Mouse (Mus musculus) hindbrain, embryonic 14.5 days (tissue): ENCODE data around the gene Lrrc10. TPM values are rescaled to one million over a fixed set of nuclear protein-coding genes. Genes with fewer than 3 reads are reported as not detected.
A peak's percentile ranks its signal among the peaks of the same experiment; 100 is the strongest.
"Not testable (repeated sequence)": the region's sequence is repeated elsewhere in the genome, so short reads cannot be mapped to it uniquely, and the experiment has no call there.

Experiments
- ATAC-seq: fragments of 200-750 bp; cut with Nextera tagmentation; 2 replicates; pipeline ENCODE4 v1.8.0; 2017; ENCODE audit warnings: moderate number of reproducible peaks, mild to moderate bottlenecking, moderate TSS enrichment, moderate library complexity; ENCODE audit not compliant: low FRiP score
- DNase-seq: peaks from one replicate; pipeline ENCODE4 v3.0.0-alpha.2; 2015; ENCODE audit warnings: low spot score
- H3K27ac ChIP-seq: fragments of 300-500 bp; sonication (generic); 2 replicates; pipeline ENCODE4 v1.5.1; 2014; ENCODE audit warnings: mild to moderate bottlenecking, moderate library complexity
- H3K27me3 ChIP-seq: fragments of 300-500 bp; sonication (generic); 2 replicates; pipeline ENCODE4 v1.6.1; 2014; ENCODE audit warnings: mild to moderate bottlenecking, low read length, mixed read lengths; ENCODE audit not compliant: control insufficient read depth, insufficient read depth
- H3K36me3 ChIP-seq: fragments of 300-500 bp; sonication (generic); replicated peaks from 2 replicates; pipeline ENCODE4 v1.6.1; 2014; ENCODE audit not compliant: control insufficient read depth, insufficient read depth
- H3K4me1 ChIP-seq: fragments of 300-500 bp; sonication (generic); replicated peaks from 2 replicates; pipeline ENCODE4 v1.6.1; 2014; ENCODE audit warnings: antibody characterized with exemption, low read length, mixed read lengths; ENCODE audit not compliant: control insufficient read depth, insufficient read depth
- H3K4me2 ChIP-seq: fragments of 300-500 bp; sonication (generic); replicated peaks from 2 replicates; pipeline ENCODE4 v1.6.1; 2014; ENCODE audit warnings: mild to moderate bottlenecking, moderate library complexity
- H3K4me3 ChIP-seq: fragments of 300-500 bp; sonication (generic); replicated peaks from 2 replicates; pipeline ENCODE4 v1.5.1; 2014; ENCODE audit warnings: mild to moderate bottlenecking, low read length
- H3K9ac ChIP-seq: fragments of 300-500 bp; sonication (generic); 2 replicates; pipeline ENCODE4 v1.6.1; 2014
- H3K9me3 ChIP-seq: fragments of 300-500 bp; sonication (generic); 2 replicates; pipeline ENCODE4 v1.6.1; 2016; ENCODE audit warnings: low read length; ENCODE audit not compliant: control insufficient read depth
- WGBS: fragments of 180-500 bp; shearing (Covaris S2); extraction: QIAGEN DNeasy Blood & Tissue Kit; methylation state at CpG from one replicate; pipeline ENCODE4 v1.1.7; 2014; 5-methylcytosine and 5-hydroxymethylcytosine counted together
- polyA plus RNA-seq: library from polyadenylated mRNA; unstranded; fragments of >200 nt; fragmentation: Nextera tagmentation; extraction: Ambion mirVana; gene quantifications from 2 replicates; pipeline ENCODE4 v1.2.1, GENCODE M21; 2014

Gene Lrrc10
- polyA plus RNA-seq, 1 experiment from 2014 or later = not detected

DNA sequence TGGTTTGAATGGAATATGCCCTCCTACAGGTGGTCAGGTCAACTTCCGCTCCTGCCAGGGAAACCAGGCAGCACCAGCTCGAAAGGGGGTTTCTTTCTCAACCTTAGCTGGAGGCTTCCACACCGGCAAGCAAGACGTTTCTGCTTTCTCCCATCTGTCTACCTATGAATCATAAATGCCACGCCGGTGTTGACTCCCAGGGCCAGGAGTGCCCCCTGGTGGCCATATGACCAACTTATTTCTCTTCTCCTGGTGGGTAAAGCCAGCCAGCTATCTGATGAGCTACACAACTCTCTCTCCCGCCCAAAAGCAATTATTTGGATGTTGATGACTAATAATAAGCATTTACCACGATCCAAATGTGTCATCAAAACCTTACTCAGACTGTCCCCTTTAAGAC lies 11.4 kb upstream of the Lrrc10 start:
- no peaks in the 10 kb centered on the region for H3K27me3 ChIP-seq
- 23% methylated on average over 8 of the region's 8 CpGs for WGBS
- DNase-seq = peak; percentile 79
- no peaks in the 10 kb centered on the region for H3K9me3 ChIP-seq
- H3K4me3 ChIP-seq = no peak overlapping the region
- no peaks in the 10 kb centered on the region for H3K36me3 ChIP-seq
- no peak overlapping the region for H3K27ac ChIP-seq
- H3K4me1 ChIP-seq = no peaks in the 10 kb centered on the region
- no peak overlapping the region for H3K4me2 ChIP-seq
- ATAC-seq = no peak
- H3K9ac ChIP-seq = no peak overlapping the region

DNA sequence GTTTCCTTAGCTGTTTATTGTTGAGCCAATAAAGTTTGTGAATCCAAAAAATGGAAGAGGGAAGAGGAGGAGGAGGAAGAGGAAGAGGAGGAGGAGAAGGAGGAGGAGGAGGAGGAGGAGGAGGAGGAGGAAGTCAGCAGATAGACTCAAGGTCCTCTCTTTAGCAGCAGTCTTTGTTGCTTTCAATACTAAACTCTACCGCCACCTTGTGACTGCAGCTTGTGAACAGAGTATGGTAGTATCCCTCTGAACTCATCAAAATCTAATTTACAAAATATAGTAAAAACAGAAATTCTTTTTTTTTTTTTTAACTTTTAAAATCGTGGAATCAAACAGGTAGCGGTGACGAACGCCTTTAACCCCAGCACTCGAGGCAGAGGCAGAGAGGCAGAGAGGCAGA lies 4.8 kb upstream of the Lrrc10 start:
- Histone ChIP-seq H3K36me3 (no peaks in the 10 kb centered on the region), H3K4me2 (no peak overlapping the region), H3K4me1 (0 out of 2 replicates have a peak, but pooled peaks cover 2% of the 10 kb centered on the region), H3K9me3 (no peaks in the 10 kb centered on the region), H3K4me3 (no peak overlapping the region), H3K27ac (no peak overlapping the region), H3K9ac (no peak overlapping the region), H3K27me3 (no peaks in the 10 kb centered on the region)
- ATAC-seq (no peak), DNase-seq (peak; percentile 55)
- WGBS = 76% methylated on average over 6 of the region's 6 CpGs

DNA sequence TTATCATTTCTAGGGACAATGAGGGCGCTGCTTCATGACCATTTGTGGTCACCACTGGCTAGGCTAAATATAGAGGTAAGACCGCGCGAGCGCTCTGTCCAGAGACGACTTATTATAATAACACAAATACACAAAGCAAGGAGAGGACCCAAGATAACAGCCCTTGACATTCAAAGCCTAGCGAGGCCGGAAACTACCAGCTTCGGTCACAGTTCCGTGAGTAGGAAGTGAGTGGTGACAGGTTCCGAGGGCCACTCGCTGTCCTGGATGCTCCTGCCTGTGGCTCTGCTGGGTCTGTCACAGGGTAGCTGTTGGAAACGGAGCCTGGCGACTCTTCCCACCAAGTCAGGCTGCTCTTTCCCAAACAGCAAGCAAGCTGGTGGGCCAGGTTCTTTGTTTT lies 2.8 kb upstream of the Lrrc10 start:
- H3K4me2 ChIP-seq = no peak overlapping the region
- H3K27me3 ChIP-seq = no peaks in the 10 kb centered on the region
- H3K4me1 ChIP-seq = 0 out of 2 replicates have a peak, but pooled peaks cover 4% of the 10 kb centered on the region
- H3K4me3 ChIP-seq = no peak overlapping the region
- H3K9ac ChIP-seq = no peak overlapping the region
- DNase-seq (no peak), ATAC-seq (no peak)
- H3K9me3 ChIP-seq = no peaks in the 10 kb centered on the region
- H3K36me3 ChIP-seq = no peaks in the 10 kb centered on the region
- no peak overlapping the region for H3K27ac ChIP-seq
- WGBS = 86% methylated on average over 14 of the region's 14 CpGs

DNA sequence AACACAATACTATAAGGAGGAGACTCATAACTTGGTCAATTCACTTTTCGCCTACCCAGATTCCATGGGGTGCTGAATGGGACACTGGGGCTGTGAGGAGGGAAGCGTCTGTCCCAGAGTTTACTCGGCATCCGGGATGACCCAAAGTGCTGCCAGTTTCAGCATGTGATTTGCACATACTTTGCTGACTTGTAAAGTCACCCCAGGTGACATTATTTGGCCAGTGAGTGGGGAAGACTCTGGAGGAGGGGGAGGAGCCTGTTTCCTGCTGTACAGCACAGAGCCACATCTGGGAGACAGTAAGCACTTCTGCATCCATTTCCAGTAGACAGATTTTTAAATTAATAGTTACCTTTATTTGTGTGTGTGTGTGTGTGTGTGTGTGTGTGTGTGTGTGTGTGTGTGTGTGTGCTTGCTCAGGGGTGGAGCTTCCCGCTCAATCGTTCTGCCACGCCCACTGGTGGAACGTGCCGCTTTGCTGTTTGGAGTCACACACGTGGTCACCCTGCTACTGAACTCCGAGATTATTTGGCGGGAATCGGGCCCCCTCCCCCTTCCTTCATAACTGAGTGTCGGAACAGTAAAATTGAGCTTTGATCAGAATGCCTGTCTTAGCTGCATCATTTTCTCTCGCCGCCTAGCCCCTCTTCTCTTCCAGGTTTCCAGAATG lies 1.5 kb upstream of the Lrrc10 start:
- not testable (repeated sequence) for H3K9ac ChIP-seq, H3K27ac ChIP-seq, DNase-seq, H3K4me3 ChIP-seq, H3K4me2 ChIP-seq, H3K4me1 ChIP-seq, H3K9me3 ChIP-seq, H3K36me3 ChIP-seq, H3K27me3 ChIP-seq, ATAC-seq
- 68% methylated on average over 13 of the region's 16 CpGs for WGBS

DNA sequence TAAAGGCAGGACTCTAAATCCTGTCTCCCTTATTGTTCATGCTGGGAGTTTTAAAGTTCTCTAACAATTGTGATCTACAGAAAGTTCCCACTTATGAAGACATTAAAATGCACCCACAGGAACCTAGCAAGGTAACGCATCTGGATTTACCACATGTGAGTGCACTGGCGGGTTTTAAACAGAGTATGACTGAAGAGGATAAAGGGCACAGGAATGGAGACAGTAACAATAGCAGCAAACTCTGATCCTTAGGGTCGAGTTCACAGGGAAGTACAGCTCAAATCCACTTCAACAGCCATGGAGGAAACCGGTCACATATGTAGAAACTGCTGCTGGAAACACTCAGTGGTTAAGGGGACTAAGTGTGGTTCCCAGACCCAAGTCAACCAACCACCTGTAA lies 4.1 kb downstream of the Lrrc10 start:
- DNase-seq = no peak
- Histone ChIP-seq H3K9me3 (no peaks in the 10 kb centered on the region), H3K4me2 (no peak overlapping the region), H3K4me1 (0 out of 2 replicates have a peak, but pooled peaks cover 4% of the 10 kb centered on the region), H3K9ac (no peak overlapping the region), H3K4me3 (no peak overlapping the region), H3K27ac (no peak overlapping the region), H3K27me3 (no peaks in the 10 kb centered on the region), H3K36me3 (peaks cover 47% of the 10 kb centered on the region)
- WGBS = 76% methylated on average over 4 of the region's 4 CpGs
- ATAC-seq = no peak

DNA sequence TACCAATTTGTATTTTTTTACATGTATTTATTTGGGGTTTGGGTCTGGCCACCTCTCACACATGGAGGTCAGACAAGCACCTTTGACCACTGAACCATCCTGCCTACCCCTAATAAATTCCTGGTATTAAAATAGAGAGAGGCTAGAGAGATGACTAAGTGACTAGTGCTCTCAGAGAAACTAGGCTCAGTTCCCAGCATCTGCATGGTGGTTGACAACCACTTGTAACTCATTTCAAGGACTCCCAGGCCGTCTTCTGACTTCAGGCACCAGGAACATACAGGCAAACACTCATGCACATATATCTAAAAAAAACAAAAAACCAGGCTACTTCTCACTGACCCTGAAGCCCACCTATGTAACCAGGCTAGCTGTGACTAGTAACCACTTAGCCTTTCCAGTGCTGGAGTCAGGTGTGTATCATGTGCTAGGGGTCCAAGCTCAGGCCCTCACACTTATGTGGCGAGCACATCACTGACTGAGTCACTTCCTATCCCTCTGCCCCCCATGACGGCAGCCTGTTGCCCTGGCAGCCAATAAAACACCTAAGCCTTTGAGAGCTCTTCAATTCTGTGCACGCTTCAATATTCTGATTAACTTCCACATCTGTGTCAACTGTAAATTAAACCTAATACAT lies 4.9 kb downstream of the Lrrc10 start:
- DNase-seq (no peak), ATAC-seq (no peak)
- WGBS = 83% methylated on average over 4 of the region's 4 CpGs
- no peaks in the 10 kb centered on the region for H3K9me3 ChIP-seq
- no peak overlapping the region for H3K9ac ChIP-seq
- H3K36me3 ChIP-seq = peaks cover 55% of the 10 kb centered on the region
- H3K4me1 ChIP-seq = 0 out of 2 replicates have a peak, but pooled peaks cover 4% of the 10 kb centered on the region
- H3K27me3 ChIP-seq = no peaks in the 10 kb centered on the region
- H3K27ac ChIP-seq = no peak overlapping the region
- no peak overlapping the region for H3K4me2 ChIP-seq
- no peak overlapping the region for H3K4me3 ChIP-seq

DNA sequence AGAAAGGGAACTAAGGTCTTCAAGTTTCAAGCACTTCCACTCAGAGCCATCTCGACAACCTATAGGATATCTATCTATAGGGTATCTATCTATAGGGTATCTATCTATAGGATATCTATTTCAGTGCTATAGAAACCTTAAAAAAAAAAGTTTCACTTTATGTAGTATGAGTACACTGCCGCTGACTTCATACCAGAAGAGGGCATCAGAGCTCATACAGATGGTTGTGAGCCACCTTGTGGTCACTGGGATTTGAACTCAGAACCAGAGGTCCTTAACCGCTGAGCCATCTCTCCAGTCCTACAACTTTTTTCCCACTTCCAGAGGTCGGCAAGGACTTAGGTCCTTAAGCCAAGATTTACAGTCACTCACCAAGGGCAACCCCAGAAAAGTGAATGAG lies 10.5 kb downstream of the Lrrc10 start:
- DNase-seq (no peak), ATAC-seq (no peak)
- Histone ChIP-seq H3K9me3 (no peaks in the 10 kb centered on the region), H3K36me3 (peaks cover 99% of the 10 kb centered on the region), H3K27me3 (no peaks in the 10 kb centered on the region), H3K27ac (no peak overlapping the region), H3K4me3 (no peak overlapping the region), H3K9ac (no peak overlapping the region), H3K4me1 (no peaks in the 10 kb centered on the region), H3K4me2 (no peak overlapping the region)
- WGBS = 94% methylated on average over 4 of the region's 4 CpGs

DNA sequence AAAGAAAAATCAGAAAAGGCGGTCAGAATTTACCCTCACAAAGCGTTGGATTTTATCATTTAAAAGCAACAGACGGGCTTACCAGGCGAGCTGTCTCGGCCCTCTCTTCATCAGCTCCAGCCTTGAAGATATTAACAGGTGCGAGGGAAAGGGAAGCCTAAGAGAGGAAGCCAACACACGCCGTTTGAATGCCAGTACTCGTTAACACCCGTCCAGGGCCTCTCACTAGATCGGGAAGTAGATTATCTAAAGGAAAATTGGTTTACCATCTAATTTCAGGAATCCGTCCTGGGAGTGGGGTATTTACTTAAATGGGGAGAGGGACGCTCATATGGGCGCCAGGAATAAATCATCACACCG lies 17.7 kb downstream of the Lrrc10 start:
- no peak for ATAC-seq
- peaks cover 7% of the 10 kb centered on the region for H3K4me1 ChIP-seq
- peak overlapping the region; percentile 76 for H3K9ac ChIP-seq
- no peak for DNase-seq
- H3K36me3 ChIP-seq = peaks cover 43% of the 10 kb centered on the region
- 4% methylated on average over 15 of the region's 15 CpGs for WGBS
- no peaks in the 10 kb centered on the region for H3K9me3 ChIP-seq
- H3K27me3 ChIP-seq = no peaks in the 10 kb centered on the region
- H3K4me2 ChIP-seq = peak overlapping the region; percentile 79
- peak overlapping the region; percentile 79; the same call in 1 of the 2 replicates for H3K27ac ChIP-seq
- peak overlapping the region; percentile 84 for H3K4me3 ChIP-seq

DNA sequence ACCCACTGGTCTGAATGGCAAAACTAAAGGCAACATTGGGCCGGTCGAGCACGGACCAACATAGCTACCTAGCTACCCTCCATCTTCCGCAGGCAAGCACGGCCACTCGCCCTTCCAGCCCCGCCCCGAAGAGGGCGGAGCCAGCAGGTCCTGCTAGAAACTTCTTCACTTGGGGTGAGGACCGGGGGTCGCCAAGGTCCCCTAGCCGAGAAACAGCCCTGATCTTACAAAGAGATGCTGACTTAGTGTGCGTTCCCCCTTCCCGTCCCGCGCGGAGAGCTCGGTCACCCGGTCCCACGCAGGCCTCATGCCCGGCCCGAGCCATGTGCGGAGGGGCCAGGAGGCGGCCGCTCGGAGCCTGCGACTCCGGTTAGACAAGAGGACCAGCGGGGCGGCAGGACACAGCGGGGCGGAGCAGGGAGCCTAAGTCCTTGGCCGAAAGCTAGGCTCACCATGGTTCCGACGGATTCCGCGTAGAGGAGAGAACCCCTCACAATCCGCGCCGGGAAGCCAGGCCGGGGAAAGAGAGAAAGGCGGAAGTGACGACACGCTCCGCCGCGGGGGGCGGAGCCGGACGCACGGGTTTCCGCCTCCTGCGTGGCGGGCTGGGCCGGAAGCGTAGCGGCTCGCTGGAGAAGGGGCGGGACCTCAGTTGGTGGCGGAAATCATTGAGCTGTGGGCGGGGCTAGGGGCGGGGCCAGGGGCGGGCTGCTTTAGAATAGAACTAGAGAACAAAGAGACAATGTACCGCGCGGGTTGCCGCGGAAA lies 18.3 kb downstream of the Lrrc10 start, which contains the start of gene Cct2:
Cct2 (minus strand) TSS at position 561 of the 768 bp plus-strand sequence.
- DNase-seq (peak; percentile 99), ATAC-seq (peak; percentile 94)
- under 1% methylated on average over 67 of the region's 68 CpGs for WGBS
- H3K27me3 ChIP-seq = no peaks in the 10 kb centered on the region
- H3K9ac ChIP-seq = peak within 1 kb of the TSS; percentile 76
- no peaks in the 10 kb centered on the region for H3K9me3 ChIP-seq
- peak within 1 kb of the TSS; percentile 79 for H3K27ac ChIP-seq
- peaks cover 38% of the 10 kb centered on the region for H3K36me3 ChIP-seq
- peak within 1 kb of the TSS; percentile 79 for H3K4me2 ChIP-seq
- H3K4me1 ChIP-seq = peaks cover 7% of the 10 kb centered on the region
- peak within 1 kb of the TSS; percentile 84 for H3K4me3 ChIP-seq
